Mouse (Mus musculus): ENCODE results near the gene Tnnc1.

Tnnc1 gene

GRCm38 (mm10) chr14:31208084-31208483, at the start of gene Tnnc1:
TSS of gene Tnnc1 (plus strand) at chr14:31208312.
- DNase-seq (ENCODE audit: low spot score): no peak

- DNase-seq (ENCODE audit: low spot score): no peak
Measured at GRCm38 (mm10) chr14:31160196-31161150, 47.6 kb upstream of the Tnnc1 start.

GRCm38 (mm10) chr14:31161191-31161590, 46.9 kb upstream of the Tnnc1 start:
- no peak for DNase-seq (ENCODE audit: low spot score)

- no peak for DNase-seq (ENCODE audit: low spot score)
Measured at GRCm38 (mm10) chr14:31161638-31162037, 46.5 kb upstream of the Tnnc1 start.

- no peak for DNase-seq (ENCODE audit: low spot score)
Measured at GRCm38 (mm10) chr14:31164067-31164466, 44.0 kb upstream of the Tnnc1 start.

GRCm38 (mm10) chr14:31165010-31165409, 43.1 kb upstream of the Tnnc1 start:
- no peak for DNase-seq (ENCODE audit: low spot score)

- no peak for DNase-seq (ENCODE audit: low spot score)
Measured at GRCm38 (mm10) chr14:31165458-31165857, 42.7 kb upstream of the Tnnc1 start.

- no peak for DNase-seq (ENCODE audit: low spot score)
Measured at GRCm38 (mm10) chr14:31165991-31166630, 42.0 kb upstream of the Tnnc1 start.

GRCm38 (mm10) chr14:31166827-31167226, 41.3 kb upstream of the Tnnc1 start:
- DNase-seq (ENCODE audit: low spot score): no peak

- no peak for DNase-seq (ENCODE audit: low spot score)
Measured at GRCm38 (mm10) chr14:31168425-31168824, 39.7 kb upstream of the Tnnc1 start, which contains the start of gene Stab1. TSS of gene Stab1 (minus strand) at chr14:31168641.

- DNase-seq (ENCODE audit: low spot score): no peak
Measured at GRCm38 (mm10) chr14:31169508-31169907, 38.6 kb upstream of the Tnnc1 start.

GRCm38 (mm10) chr14:31170963-31171362, 37.1 kb upstream of the Tnnc1 start:
- no peak for DNase-seq (ENCODE audit: low spot score)

- DNase-seq (ENCODE audit: low spot score): no peak
Measured at GRCm38 (mm10) chr14:31171386-31171785, 36.7 kb upstream of the Tnnc1 start.

GRCm38 (mm10) chr14:31171821-31172220, 36.3 kb upstream of the Tnnc1 start:
- DNase-seq (ENCODE audit: low spot score): no peak

GRCm38 (mm10) chr14:31172781-31173455, 35.2 kb upstream of the Tnnc1 start:
- no peak for DNase-seq (ENCODE audit: low spot score)

- DNase-seq (ENCODE audit: low spot score): no peak
Measured at GRCm38 (mm10) chr14:31173537-31173936, 34.6 kb upstream of the Tnnc1 start.

GRCm38 (mm10) chr14:31177287-31177686, 30.8 kb upstream of the Tnnc1 start:
- DNase-seq (ENCODE audit: low spot score): no peak

- no peak for DNase-seq (ENCODE audit: low spot score)
Measured at GRCm38 (mm10) chr14:31177715-31178114, 30.4 kb upstream of the Tnnc1 start.

- DNase-seq (ENCODE audit: low spot score): no peak
Measured at GRCm38 (mm10) chr14:31179677-31180365, 28.3 kb upstream of the Tnnc1 start.

- DNase-seq (ENCODE audit: low spot score): no peak
Measured at GRCm38 (mm10) chr14:31181512-31181911, 26.6 kb upstream of the Tnnc1 start.

GRCm38 (mm10) chr14:31182786-31183290, 25.3 kb upstream of the Tnnc1 start:
- DNase-seq (ENCODE audit: low spot score): no peak

GRCm38 (mm10) chr14:31183541-31183940, 24.6 kb upstream of the Tnnc1 start:
- no peak for DNase-seq (ENCODE audit: low spot score)

Measured in T-cell, adult 2 months (primary cell).